Mouse (Mus musculus) midbrain, embryonic 14.5 days (tissue): ENCODE results near the gene Fbln1. TPM values are rescaled to one million over a fixed set of nuclear protein-coding genes. Genes with fewer than 3 reads are reported as not detected.

Experiments used
- ATAC-seq: fragments of 200-750 bp; cut with Nextera tagmentation; 2 replicates; pipeline ENCODE4 v1.8.0; 2017; ENCODE audit warnings: moderate number of reproducible peaks, moderate library complexity; ENCODE audit not compliant: low FRiP score, low TSS enrichment
- DNase-seq: peaks from one replicate; pipeline ENCODE4 v3.0.0-alpha.2; 2015
- H3K27ac ChIP-seq: fragments of 300-500 bp; sonication (generic); replicated peaks from 2 replicates; pipeline ENCODE4 v1.5.1; 2014; ENCODE audit warnings: mild to moderate bottlenecking, low read depth, low read length, moderate library complexity
- H3K27me3 ChIP-seq: fragments of 300-500 bp; sonication (generic); 2 replicates; pipeline ENCODE4 v1.6.1; 2014; ENCODE audit warnings: low read length, control low read depth, mixed read lengths; ENCODE audit not compliant: control insufficient read depth, insufficient read depth
- H3K36me3 ChIP-seq: fragments of 300-500 bp; sonication (generic); 2 replicates; pipeline ENCODE4 v1.6.1; 2014; ENCODE audit warnings: low read length, control low read depth; ENCODE audit not compliant: control insufficient read depth, insufficient read depth
- H3K4me1 ChIP-seq: fragments of 300-500 bp; sonication (generic); 2 replicates; pipeline ENCODE4 v1.6.1; 2014; ENCODE audit warnings: mild to moderate bottlenecking, antibody characterized with exemption, low read length, control low read depth; ENCODE audit not compliant: control insufficient read depth, insufficient read depth
- H3K4me2 ChIP-seq: fragments of 300-500 bp; sonication (generic); 2 replicates; pipeline ENCODE4 v1.6.1; 2014; ENCODE audit warnings: mild to moderate bottlenecking, low read length, moderate library complexity
- H3K4me3 ChIP-seq: fragments of 300-500 bp; sonication (generic); replicated peaks from 2 replicates; pipeline ENCODE4 v1.5.1; 2014; ENCODE audit warnings: low read depth, low read length
- H3K9ac ChIP-seq: fragments of 300-500 bp; sonication (generic); replicated peaks from 2 replicates; pipeline ENCODE4 v1.6.1; 2014; ENCODE audit warnings: mild to moderate bottlenecking, low read length, moderate library complexity
- H3K9me3 ChIP-seq: fragments of 300-500 bp; sonication (generic); 2 replicates; pipeline ENCODE4 v1.6.1; 2016; ENCODE audit warnings: low read length, control low read depth, mixed read lengths; ENCODE audit not compliant: control insufficient read depth
- WGBS: fragments of 180-500 bp; shearing (Covaris S2); extraction: QIAGEN DNeasy Blood & Tissue Kit; methylation state at CpG from one replicate; pipeline ENCODE4 v1.1.7; 2014; 5-methylcytosine and 5-hydroxymethylcytosine counted together
- polyA plus RNA-seq: library from polyadenylated mRNA; unstranded; fragments of >200 nt; fragmentation: Nextera tagmentation; extraction: Ambion mirVana; gene quantifications from 2 replicates; pipeline ENCODE4 v1.2.1, GENCODE M21; 2014

Fbln1 gene
- polyA plus RNA-seq, 1 experiment from 2014 or later, result 37.0 TPM

DNA sequence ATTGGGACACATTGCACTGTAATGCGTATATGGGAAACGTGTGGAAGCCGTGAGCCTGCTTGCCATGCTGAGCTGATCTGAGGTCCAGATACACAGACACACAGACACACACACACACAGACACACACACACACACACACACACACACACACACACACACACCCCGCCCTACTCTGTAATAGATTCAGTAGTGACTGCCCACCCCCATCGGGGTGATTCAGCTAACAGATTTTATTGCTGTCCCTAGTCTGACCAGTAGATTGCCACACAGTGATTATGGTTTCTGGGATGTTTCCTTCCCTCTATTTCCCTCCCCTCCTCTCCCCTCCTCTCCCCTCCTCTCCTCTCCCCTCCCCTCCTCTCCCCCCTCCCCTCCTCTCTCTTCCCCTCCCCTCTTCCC is 42.6 kb downstream of the Fbln1 start:
- Histone ChIP-seq H3K9me3 (no peaks in the 10 kb centered on the region), H3K4me2 (no peak overlapping the region), H3K36me3 (no peaks in the 10 kb centered on the region), H3K4me3 (no peak overlapping the region), H3K27me3 (no peaks in the 10 kb centered on the region), H3K27ac (no peak overlapping the region), H3K9ac (no peak overlapping the region), H3K4me1 (no peaks in the 10 kb centered on the region)
- 92% methylated on average over 5 of the region's 5 CpGs for WGBS
- no peak for ATAC-seq
- no peak for DNase-seq

DNA sequence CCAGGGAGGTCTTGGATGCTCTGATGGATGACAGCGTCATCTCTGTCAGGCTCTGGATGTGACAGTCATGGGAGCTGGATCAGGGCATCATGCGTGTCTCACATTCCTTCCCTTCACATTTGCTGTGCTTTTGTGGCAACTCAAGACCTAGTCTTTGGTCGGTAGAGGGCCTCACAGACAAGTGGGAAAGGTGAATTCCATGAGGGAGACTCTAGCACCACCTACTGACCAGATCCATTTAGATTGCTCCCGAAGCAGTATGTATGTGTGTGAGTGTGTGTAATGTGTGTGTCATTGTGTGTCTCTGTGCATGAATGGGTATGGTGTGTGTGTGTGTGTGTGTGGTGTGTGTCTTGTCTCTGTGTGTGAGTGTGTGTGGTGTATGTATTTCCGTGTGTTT is 43.5 kb downstream of the Fbln1 start:
- no peak overlapping the region for H3K4me3 ChIP-seq
- no peaks in the 10 kb centered on the region for H3K9me3 ChIP-seq
- DNase-seq (peak; percentile 89), ATAC-seq (no peak)
- no peaks in the 10 kb centered on the region for H3K36me3 ChIP-seq
- H3K27ac ChIP-seq, result no peak overlapping the region
- no peak overlapping the region for H3K9ac ChIP-seq
- H3K4me1 ChIP-seq, result no peaks in the 10 kb centered on the region
- H3K4me2 ChIP-seq, result no peak overlapping the region
- no peaks in the 10 kb centered on the region for H3K27me3 ChIP-seq
- 50% methylated on average over 5 of the region's 5 CpGs for WGBS

- Histone ChIP-seq H3K27me3 (no peaks in the 10 kb centered on the region), H3K9ac (no peak overlapping the region), H3K4me3 (no peak overlapping the region), H3K4me1 (no peaks in the 10 kb centered on the region), H3K27ac (no peak overlapping the region), H3K4me2 (no peak overlapping the region), H3K9me3 (no peaks in the 10 kb centered on the region), H3K36me3 (no peaks in the 10 kb centered on the region)
- DNase-seq (no peak), ATAC-seq (no peak)
- WGBS, result 94% methylated on average over 2 of the region's 2 CpGs
Observed at GRCm38 (mm10) chr15:85250436-85250835, 44.7 kb downstream of the Fbln1 start.

GRCm38 (mm10) chr15:85252476-85252875 is 46.7 kb downstream of the Fbln1 start:
- Histone ChIP-seq H3K27ac (no peak overlapping the region), H3K9ac (no peak overlapping the region), H3K36me3 (no peaks in the 10 kb centered on the region), H3K9me3 (no peaks in the 10 kb centered on the region), H3K4me1 (no peaks in the 10 kb centered on the region), H3K4me2 (no peak overlapping the region), H3K27me3 (no peaks in the 10 kb centered on the region), H3K4me3 (no peak overlapping the region)
- 95% methylated on average over 6 of the region's 6 CpGs for WGBS
- DNase-seq, result no peak
- no peak for ATAC-seq

GRCm38 (mm10) chr15:85257775-85258429 is 52.2 kb downstream of the Fbln1 start:
- Histone ChIP-seq H3K4me2 (no peak overlapping the region), H3K9ac (no peak overlapping the region), H3K27me3 (no peaks in the 10 kb centered on the region), H3K4me3 (no peak overlapping the region), H3K36me3 (no peaks in the 10 kb centered on the region), H3K27ac (no peak overlapping the region), H3K4me1 (no peaks in the 10 kb centered on the region), H3K9me3 (0 out of 2 replicates have a peak, but pooled peaks cover 13% of the 10 kb centered on the region)
- ATAC-seq (no peak), DNase-seq (peak; percentile 78)
- 72% methylated on average over 6 of the region's 6 CpGs for WGBS

DNA sequence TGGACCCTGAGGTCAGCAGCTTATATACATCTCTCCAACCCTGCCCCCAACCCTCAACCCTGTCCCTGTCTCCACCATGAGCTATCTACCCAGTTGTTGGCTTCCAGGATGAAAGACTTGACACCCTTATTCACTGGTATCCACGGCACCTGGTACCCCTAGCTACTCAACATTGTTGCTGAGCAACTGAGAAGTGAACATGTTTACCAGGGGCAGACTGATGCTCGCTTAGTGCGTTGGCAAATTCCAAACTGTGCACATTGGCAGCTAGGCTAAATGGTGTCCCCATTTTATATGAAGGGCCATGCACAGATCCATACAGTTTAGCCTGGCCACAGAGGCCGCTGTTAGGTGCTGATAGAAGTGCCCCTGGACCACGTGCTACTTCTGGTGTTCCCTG is 57.1 kb downstream of the Fbln1 start:
- Histone ChIP-seq H3K36me3 (no peaks in the 10 kb centered on the region), H3K9me3 (0 out of 2 replicates have a peak, but pooled peaks cover 13% of the 10 kb centered on the region), H3K4me3 (no peak overlapping the region), H3K4me1 (no peaks in the 10 kb centered on the region), H3K9ac (no peak overlapping the region), H3K27ac (no peak overlapping the region), H3K4me2 (no peak overlapping the region), H3K27me3 (no peaks in the 10 kb centered on the region)
- ATAC-seq, result no peak
- WGBS, result 89% methylated on average over 5 of the region's 5 CpGs
- DNase-seq, result no peak

- peak; percentile 94 for DNase-seq
- H3K9ac ChIP-seq, result no peak overlapping the region
- no peak for ATAC-seq
- no peak overlapping the region for H3K4me3 ChIP-seq
- no peaks in the 10 kb centered on the region for H3K27me3 ChIP-seq
- H3K36me3 ChIP-seq, result no peaks in the 10 kb centered on the region
- no peak overlapping the region for H3K4me2 ChIP-seq
- H3K9me3 ChIP-seq, result no peaks in the 10 kb centered on the region
- WGBS, result 53% methylated on average over 14 of the region's 14 CpGs
- no peak overlapping the region for H3K27ac ChIP-seq
- no peaks in the 10 kb centered on the region for H3K4me1 ChIP-seq
Observed at GRCm38 (mm10) chr15:85266729-85267434, 61.1 kb downstream of the Fbln1 start.

- WGBS, result 95% methylated on average over 19 of the region's 19 CpGs
- H3K9ac ChIP-seq, result no peak overlapping the region
- H3K4me3 ChIP-seq, result no peak overlapping the region
- peaks cover 5% of the 10 kb centered on the region; the same call in 1 of the 2 replicates for H3K4me1 ChIP-seq
- H3K9me3 ChIP-seq, result no peaks in the 10 kb centered on the region
- no peak overlapping the region for H3K27ac ChIP-seq
- ATAC-seq (no peak), DNase-seq (no peak)
- H3K36me3 ChIP-seq, result no peaks in the 10 kb centered on the region
- no peak overlapping the region for H3K4me2 ChIP-seq
- no peaks in the 10 kb centered on the region for H3K27me3 ChIP-seq
Observed at GRCm38 (mm10) chr15:85267891-85268290, 62.1 kb downstream of the Fbln1 start.

DNA sequence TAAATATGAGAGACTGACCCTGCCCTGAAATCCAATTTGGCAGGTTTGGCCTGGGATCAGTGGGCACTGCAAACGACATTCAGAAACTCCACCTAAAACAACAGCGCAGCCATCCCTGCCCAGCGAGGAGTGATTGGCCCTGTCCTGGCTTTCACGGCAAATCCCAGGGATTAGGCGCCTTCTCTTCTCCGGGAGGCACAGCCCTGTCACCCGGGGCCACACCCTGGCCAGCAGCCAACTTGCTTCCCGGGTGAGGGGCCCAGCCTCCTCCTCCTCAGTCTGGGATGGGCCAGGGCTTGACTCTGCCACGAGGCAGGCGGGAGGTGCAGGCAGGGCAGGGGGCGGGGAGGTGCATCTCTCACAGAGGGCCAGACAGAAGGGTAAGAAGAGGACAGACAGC is 67.2 kb downstream of the Fbln1 start:
- WGBS, result 13% methylated on average over 11 of the region's 11 CpGs
- Histone ChIP-seq H3K4me1 (peaks cover 8% of the 10 kb centered on the region; the same call in 1 of the 2 replicates), H3K27ac (no peak overlapping the region), H3K27me3 (no peaks in the 10 kb centered on the region), H3K4me3 (no peak overlapping the region), H3K36me3 (no peaks in the 10 kb centered on the region), H3K9ac (no peak overlapping the region), H3K9me3 (no peaks in the 10 kb centered on the region), H3K4me2 (no peak overlapping the region)
- DNase-seq, result peak; percentile 71
- ATAC-seq, result peak; percentile 46; the same call in 1 of the 2 replicates
